Mouse (Mus musculus) ES-Bruce4 (cell line): ENCODE measurements around the gene Apoc4. TPM values are rescaled to one million over a fixed set of nuclear protein-coding genes. Genes with fewer than 3 reads are reported as not detected.

ENCODE experiments used
- H3K27ac ChIP-seq: 2 replicates; pipeline ENCODE4 v1.5.1; 2012; ENCODE audit warnings: low read length, inconsistent platforms; ENCODE audit not compliant: insufficient read depth
- H3K27me3 ChIP-seq: 2 replicates; pipeline ENCODE4 v1.6.1; 2012; ENCODE audit warnings: mild to moderate bottlenecking, low read length, inconsistent platforms; ENCODE audit not compliant: control insufficient read depth, poor library complexity, insufficient read depth, severe bottlenecking
- H3K36me3 ChIP-seq: 2 replicates; pipeline ENCODE4 v1.6.1; 2012; ENCODE audit warnings: inconsistent platforms, mild to moderate bottlenecking, low read length, moderate library complexity; ENCODE audit not compliant: control insufficient read depth, poor library complexity, insufficient read depth, severe bottlenecking
- H3K4me1 ChIP-seq: one replicate; pipeline ENCODE4 v1.8.1; 2011; ENCODE audit warnings: low read length; ENCODE audit not compliant: control insufficient read depth, insufficient read depth
- H3K4me3 ChIP-seq: 2 replicates; pipeline ENCODE4 v1.5.1; 2011; ENCODE audit warnings: low read depth, mild to moderate bottlenecking, low read length
- H3K9ac ChIP-seq: 2 replicates; pipeline ENCODE4 v1.6.1; 2012; ENCODE audit warnings: low read depth, mild to moderate bottlenecking, inconsistent platforms; ENCODE audit not compliant: poor library complexity, severe bottlenecking
- H3K9me3 ChIP-seq: replicated peaks from 2 replicates; pipeline ENCODE4 v1.6.1; 2012; ENCODE audit warnings: mild to moderate bottlenecking, low read length, inconsistent platforms; ENCODE audit not compliant: control insufficient read depth, poor library complexity, insufficient read depth, severe bottlenecking
- CTCF ChIP-seq: IDR thresholded peaks from one replicate; pipeline ENCODE4 v1.8.1; 2011; ENCODE audit warnings: low read depth, low read length
- EP300 ChIP-seq: IDR thresholded peaks from 2 replicates; pipeline ENCODE4 v1.6.1; 2011; ENCODE audit warnings: low read depth, low read length; ENCODE audit not compliant: insufficient read depth
- POLR2A ChIP-seq: IDR thresholded peaks from one replicate; pipeline ENCODE4 v1.8.1; 2011; ENCODE audit warnings: low read length; ENCODE audit not compliant: insufficient read depth
- polyA plus RNA-seq: library from polyadenylated mRNA; stranded (reverse); fragments of >200 nt; gene quantifications from 2 replicates; pipeline ENCODE4 v1.2.4, GENCODE M21; 2011; ENCODE audit warnings: low read depth; ENCODE audit not compliant: missing spikeins, insufficient read depth, insufficient read length

Gene Apoc4
- polyA plus RNA-seq, 1 experiment: 1.1 TPM

DNA sequence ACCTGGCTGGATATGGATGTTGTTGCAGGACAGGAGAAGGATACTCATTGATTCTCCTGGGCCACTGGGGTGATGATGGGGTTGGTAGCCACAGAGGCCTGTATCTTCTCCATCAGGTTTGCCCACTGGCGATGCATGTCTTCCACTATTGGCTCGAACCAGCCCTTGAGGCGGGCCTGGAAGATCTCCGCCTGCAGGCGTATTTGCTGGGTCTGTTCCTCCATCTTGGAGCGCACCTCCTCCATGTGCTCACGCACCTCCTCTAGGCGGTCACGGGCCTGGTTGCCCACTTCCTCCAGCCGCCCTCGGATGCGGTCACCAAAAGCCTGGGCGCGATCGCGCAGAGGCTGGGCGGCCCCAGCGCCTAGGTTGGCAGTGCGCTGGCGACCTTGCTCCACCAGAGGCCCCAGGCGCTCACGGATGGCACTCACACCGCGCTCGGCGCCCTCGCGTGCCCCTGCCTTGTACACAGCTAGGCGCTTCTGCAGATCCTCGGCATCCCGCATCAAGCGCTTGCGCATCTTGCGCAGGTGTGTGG is 15.1 kb upstream of the Apoc4 start:
- TF ChIP-seq CTCF (no peak), POLR2A (no peak), EP300 (no peak)
- H3K27ac ChIP-seq: peak overlapping the region; percentile 33
- no peaks in the 10 kb centered on the region for H3K27me3 ChIP-seq
- H3K9ac ChIP-seq: peak overlapping the region; percentile 79
- H3K4me1 ChIP-seq: peaks cover 6% of the 10 kb centered on the region
- H3K36me3 ChIP-seq: peaks cover 21% of the 10 kb centered on the region
- peak overlapping the region; percentile 96 for H3K4me3 ChIP-seq
- H3K9me3 ChIP-seq: no peaks in the 10 kb centered on the region

DNA sequence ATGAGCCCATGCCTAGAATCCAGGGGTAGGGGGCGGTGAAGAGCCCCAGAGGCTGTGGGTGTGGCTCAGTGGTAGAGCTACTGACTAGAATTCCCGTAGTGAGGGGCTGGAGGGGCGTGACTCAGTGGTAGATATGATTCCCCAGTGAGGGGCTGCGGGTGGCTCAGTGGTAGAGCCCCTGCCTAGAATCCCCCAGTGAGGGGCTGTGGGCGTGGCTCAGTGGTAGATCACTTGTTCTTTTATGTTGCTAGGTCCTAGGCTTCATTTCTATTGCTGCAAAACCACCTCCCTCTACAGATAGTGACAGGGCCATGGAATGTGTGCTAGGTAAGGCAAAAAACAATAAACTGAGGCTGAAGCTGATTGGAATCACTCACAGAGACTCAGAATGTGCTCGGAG is 14.6 kb upstream of the Apoc4 start:
- Histone ChIP-seq H3K9ac (peak overlapping the region; percentile 79; the same call in 1 of the 2 replicates), H3K9me3 (no peaks in the 10 kb centered on the region), H3K4me1 (peaks cover 6% of the 10 kb centered on the region), H3K27ac (peak overlapping the region; percentile 33), H3K4me3 (peak overlapping the region; percentile 96), H3K36me3 (peaks cover 21% of the 10 kb centered on the region), H3K27me3 (no peaks in the 10 kb centered on the region)
- TF ChIP-seq EP300 (no peak), CTCF (peak; percentile 7)

DNA sequence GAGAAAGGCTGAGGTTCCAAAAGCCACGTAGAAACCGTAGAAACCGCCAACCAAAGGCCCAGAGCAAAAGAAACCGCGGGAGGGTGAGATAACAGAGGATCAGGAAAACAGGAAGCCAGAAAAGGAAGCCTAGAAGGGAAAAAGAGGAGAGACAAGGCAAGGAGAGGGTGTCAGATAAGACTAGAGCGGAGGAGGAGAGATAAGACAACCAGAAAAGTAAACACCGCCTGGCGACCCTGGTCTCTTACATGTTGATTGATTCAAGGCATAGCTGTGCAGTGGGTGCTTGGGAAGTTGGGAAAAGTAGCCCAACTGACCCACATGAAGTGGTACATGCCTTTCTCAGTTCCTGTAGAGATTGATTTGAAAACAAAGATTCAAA is 13.9 kb upstream of the Apoc4 start:
- peak overlapping the region; percentile 22 for H3K27ac ChIP-seq
- H3K4me3 ChIP-seq: no peak overlapping the region
- H3K9ac ChIP-seq: no peak overlapping the region
- H3K4me1 ChIP-seq: peaks cover 5% of the 10 kb centered on the region
- H3K9me3 ChIP-seq: no peaks in the 10 kb centered on the region
- TF ChIP-seq CTCF (no peak), EP300 (no peak), POLR2A (no peak)
- peaks cover 21% of the 10 kb centered on the region for H3K36me3 ChIP-seq
- no peaks in the 10 kb centered on the region for H3K27me3 ChIP-seq

DNA sequence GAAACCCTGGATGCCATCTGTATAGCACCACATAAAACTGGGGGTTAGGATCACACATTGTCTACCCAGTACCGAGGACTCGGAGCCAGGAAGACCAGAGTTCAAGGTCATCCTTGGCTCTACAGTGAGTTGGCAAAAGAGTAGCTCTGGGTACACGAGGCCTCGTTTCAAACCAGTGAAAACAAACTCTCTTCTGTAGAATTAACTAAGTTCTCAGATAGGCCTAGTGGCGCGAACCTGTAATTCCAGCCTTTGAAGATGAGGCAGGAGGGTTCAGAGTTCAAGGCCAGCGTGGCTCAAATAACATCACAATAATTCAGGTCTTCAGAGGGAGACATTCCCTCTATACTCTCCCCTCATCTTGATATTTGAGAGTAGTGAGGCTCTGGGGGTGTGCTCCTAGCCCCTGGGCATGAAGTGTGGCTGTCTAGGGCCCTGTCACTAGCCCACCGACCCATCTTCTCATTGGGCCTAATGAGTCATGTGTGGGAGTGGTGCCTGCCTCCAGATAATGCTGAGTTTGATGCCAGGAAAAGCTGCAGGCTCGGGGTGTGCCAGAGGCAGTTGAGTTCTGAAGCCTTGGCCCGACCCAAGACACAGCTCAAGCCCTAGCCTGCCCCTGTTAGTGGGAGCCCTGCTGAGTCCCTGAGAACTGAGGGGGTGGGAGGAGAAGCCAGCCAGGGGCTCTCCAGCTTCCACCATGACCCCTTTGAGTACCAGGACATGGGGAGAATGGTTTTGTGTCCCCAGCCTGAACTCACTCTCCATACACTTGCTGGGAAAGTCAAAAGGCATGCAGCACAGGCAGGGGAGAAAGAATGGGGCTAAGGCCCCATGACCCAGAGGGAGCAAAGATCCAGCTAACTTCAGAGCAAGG is 13.3 kb upstream of the Apoc4 start:
- no peak for TF ChIP-seq CTCF
- Histone ChIP-seq H3K27ac (peak overlapping the region; percentile 22; the same call in 1 of the 2 replicates), H3K9me3 (no peaks in the 10 kb centered on the region)

DNA sequence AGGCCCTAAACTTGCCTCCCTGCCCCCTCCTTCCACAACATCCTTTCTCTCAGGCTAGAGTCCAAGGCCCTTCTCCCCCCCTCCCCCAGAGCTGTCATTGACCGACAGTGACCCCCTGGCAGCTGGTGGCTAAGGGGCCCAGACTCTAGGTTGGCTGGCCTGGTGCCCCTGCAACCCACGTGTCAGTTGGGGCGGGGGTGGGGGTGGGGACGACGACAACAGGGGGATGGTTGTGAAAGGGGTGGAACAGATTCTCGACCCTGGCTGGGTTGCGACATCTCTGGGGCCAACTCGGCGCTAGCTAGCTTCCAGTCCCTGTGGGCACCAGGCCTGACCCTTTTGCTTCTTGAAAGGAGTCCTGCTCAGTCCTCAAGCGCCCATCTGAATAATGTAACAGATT is 12.1 kb upstream of the Apoc4 start:
- TF ChIP-seq EP300 (no peak), CTCF (no peak), POLR2A (no peak)
- Histone ChIP-seq H3K36me3 (peaks cover 21% of the 10 kb centered on the region), H3K9ac (0 out of 2 replicates have a peak overlapping the region, but pooled peaks have one; percentile 70), H3K4me1 (peaks cover 6% of the 10 kb centered on the region), H3K9me3 (no peaks in the 10 kb centered on the region), H3K27ac (peak overlapping the region; percentile 94; the same call in 1 of the 2 replicates), H3K27me3 (no peaks in the 10 kb centered on the region), H3K4me3 (no peak overlapping the region)

More for the DNA sequence above, 13.3 kb upstream of the Apoc4 start:
- H3K9ac ChIP-seq: no peak overlapping the region
- peaks cover 21% of the 10 kb centered on the region for H3K36me3 ChIP-seq
- peaks cover 4% of the 10 kb centered on the region for H3K4me1 ChIP-seq
- H3K27me3 ChIP-seq: no peaks in the 10 kb centered on the region
- no peak overlapping the region for H3K4me3 ChIP-seq
